Mouse (Mus musculus) ovary, postnatal 14 days (tissue): ENCODE measurements around the gene Wdr86.
"Not testable (repeated sequence)": the region's sequence is repeated elsewhere in the genome, so short reads cannot be mapped to it uniquely, and the experiment has no call there.

Experiments used
- DNase-seq: peaks from one replicate; pipeline ENCODE4 v3.0.0; 2022; ENCODE audit warnings: low spot score

Wdr86 gene

GRCm38 (mm10) chr5:24733134-24733533 lies 2.6 kb upstream of the Wdr86 start:
- no peak for DNase-seq

- DNase-seq = no peak
Measured at GRCm38 (mm10) chr5:24730986-24731385, 459 bp upstream of the Wdr86 start.

GRCm38 (mm10) chr5:24729797-24730487 lies 585 bp downstream of the Wdr86 start:
- DNase-seq = no peak

GRCm38 (mm10) chr5:24726901-24727836 lies 3.4 kb downstream of the Wdr86 start:
- no peak for DNase-seq

GRCm38 (mm10) chr5:24725897-24726296 lies 4.6 kb downstream of the Wdr86 start:
- no peak for DNase-seq

GRCm38 (mm10) chr5:24724805-24725204 lies 5.7 kb downstream of the Wdr86 start:
- no peak for DNase-seq

GRCm38 (mm10) chr5:24724270-24724634 lies 6.3 kb downstream of the Wdr86 start:
- DNase-seq = no peak

- no peak for DNase-seq
Measured at GRCm38 (mm10) chr5:24723527-24724269, 6.8 kb downstream of the Wdr86 start.

- no peak for DNase-seq
Measured at GRCm38 (mm10) chr5:24719852-24720251, 10.7 kb downstream of the Wdr86 start.

GRCm38 (mm10) chr5:24718076-24718475 lies 12.5 kb downstream of the Wdr86 start:
- no peak for DNase-seq

- DNase-seq = no peak
Measured at GRCm38 (mm10) chr5:24713987-24714386, 16.5 kb downstream of the Wdr86 start.

GRCm38 (mm10) chr5:24713199-24713598 lies 17.3 kb downstream of the Wdr86 start:
- no peak for DNase-seq

GRCm38 (mm10) chr5:24711615-24712014 lies 18.9 kb downstream of the Wdr86 start:
- DNase-seq = no peak

GRCm38 (mm10) chr5:24709962-24710361 lies 20.6 kb downstream of the Wdr86 start:
- no peak for DNase-seq

GRCm38 (mm10) chr5:24704615-24705014 lies 25.9 kb downstream of the Wdr86 start:
- no peak for DNase-seq

GRCm38 (mm10) chr5:24701271-24701670 lies 29.3 kb downstream of the Wdr86 start:
- DNase-seq = no peak

- DNase-seq = no peak
Measured at GRCm38 (mm10) chr5:24696704-24697103, 33.8 kb downstream of the Wdr86 start.

GRCm38 (mm10) chr5:24687696-24688095 lies 42.8 kb downstream of the Wdr86 start:
- no peak for DNase-seq

GRCm38 (mm10) chr5:24686671-24687420 lies 43.7 kb downstream of the Wdr86 start:
- DNase-seq = not testable (repeated sequence)

GRCm38 (mm10) chr5:24686176-24686575 lies 44.4 kb downstream of the Wdr86 start:
- no peak for DNase-seq

- peak; percentile 96 for DNase-seq
Measured at GRCm38 (mm10) chr5:24685366-24686093, 45.0 kb downstream of the Wdr86 start, which contains the start of gene Nub1. TSS of gene Nub1 (plus strand) at chr5:24685532.
